Mouse (Mus musculus) spleen, postnatal 36 days (tissue): ENCODE data around the gene Ppp1r1b.

Experiments used
- DNase-seq, 2 experiments: peaks; one replicate each; pipeline ENCODE4 v3.0.0; 2022; ENCODE audit warnings: low spot score in 2 of 2, mixed read lengths in 1 of 2

Ppp1r1b gene

GRCm38 (mm10) chr11:98394301-98394700, 46.1 kb downstream of the Ppp1r1b start:
- DNase-seq, result no peak

DNA sequence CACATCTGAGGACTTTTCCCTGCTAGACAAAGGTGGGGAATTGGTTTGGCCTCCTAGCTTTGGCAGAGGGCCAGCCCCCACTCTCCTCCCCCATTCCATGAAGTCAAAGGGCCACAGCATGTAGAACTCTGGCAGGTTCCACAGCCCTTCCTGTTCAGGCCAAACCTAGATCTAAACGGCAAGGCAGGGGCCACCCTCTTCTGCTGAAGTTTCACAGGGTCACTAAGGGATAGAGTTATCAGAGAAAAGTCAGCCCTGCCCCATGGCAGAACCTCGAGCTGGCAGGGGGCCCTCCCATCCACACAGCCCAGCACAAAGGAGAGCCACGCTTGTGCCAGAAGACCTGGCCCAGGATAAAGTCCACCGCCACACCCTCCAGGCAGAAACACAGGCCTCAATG, 46.8 kb downstream of the Ppp1r1b start:
- peak; percentile 22 to 27 for DNase-seq

GRCm38 (mm10) chr11:98397946-98398345, 49.7 kb downstream of the Ppp1r1b start:
- DNase-seq, result no peak

DNA sequence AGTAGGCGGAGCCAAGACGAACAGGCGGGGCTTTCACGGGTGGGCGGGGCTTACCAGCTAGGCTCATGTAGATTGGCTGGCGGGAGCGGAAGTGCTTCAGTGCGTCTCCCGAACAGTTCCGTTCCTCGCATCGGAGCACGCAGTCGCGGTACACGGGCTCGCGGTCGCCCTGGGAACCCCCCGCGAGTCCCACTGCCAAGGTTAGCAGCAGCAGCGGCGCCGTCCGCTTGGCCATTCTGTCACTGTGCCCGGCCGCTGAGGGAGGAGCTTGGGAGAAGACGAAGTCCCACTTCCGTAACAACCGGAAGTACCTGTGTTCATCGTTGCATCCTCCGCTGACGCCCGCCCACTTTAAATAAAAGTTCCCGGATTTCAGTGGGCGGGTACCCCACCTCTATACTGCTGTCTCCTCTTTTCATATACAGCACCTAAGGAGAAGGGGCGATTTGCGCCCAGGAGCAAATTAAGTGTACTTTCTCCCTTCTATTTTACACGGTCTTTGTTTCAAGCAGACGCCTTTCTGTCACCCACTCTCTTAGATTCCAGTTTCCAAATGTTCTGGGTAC, 52.0 kb downstream of the Ppp1r1b start, which contains the start of gene Pgap3:
Gene Pgap3, minus strand, starts transcription at position 330 of the 566 bp plus-strand sequence.
- peak; percentile 87 to 89 for DNase-seq

DNA sequence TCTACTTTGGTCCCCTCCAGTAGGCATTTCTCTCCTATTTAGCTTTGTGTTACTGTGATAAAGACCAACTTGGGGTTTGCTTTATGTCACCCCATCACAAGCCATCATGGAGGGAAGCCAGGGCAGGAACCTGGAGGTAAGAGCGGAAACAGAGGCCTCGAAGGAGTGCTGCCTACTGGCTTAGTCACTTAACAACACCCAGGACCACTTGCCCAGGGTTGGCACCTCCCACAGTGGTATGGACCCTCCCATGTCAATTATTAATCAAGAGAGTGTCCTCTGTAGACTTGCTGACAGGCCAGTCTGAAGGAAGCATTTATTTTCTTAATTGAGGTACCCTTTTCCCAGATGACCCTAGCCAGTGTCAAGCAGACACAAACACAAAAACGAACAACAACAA, 52.6 kb downstream of the Ppp1r1b start:
- no peak for DNase-seq

DNA sequence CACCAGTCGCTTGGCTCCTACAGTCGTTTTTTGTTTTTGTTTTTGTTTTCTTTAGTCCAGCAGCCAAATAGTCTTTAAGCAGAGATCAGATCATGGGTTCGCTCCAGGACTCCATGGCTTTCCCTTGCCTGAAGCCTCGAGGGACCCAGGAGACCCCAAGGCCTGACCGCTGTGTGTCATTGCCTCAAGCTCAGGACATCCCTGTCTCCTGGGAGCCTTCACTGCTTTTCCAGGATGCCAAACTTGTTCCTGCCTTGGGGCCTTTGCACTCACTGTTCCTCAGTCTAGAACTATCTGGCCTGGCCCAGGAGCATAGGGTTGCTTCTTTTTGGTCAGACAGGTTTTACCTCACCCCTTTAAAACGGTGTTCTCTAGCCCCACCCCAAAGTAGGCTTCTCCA, 58.4 kb downstream of the Ppp1r1b start:
- no peak for DNase-seq
